Mouse (Mus musculus): ENCODE measurements around the gene Rfc1. TPM values are rescaled to one million over a fixed set of nuclear protein-coding genes. Genes with fewer than 3 reads are reported as not detected.
"Not testable (repeated sequence)": the region's sequence is repeated elsewhere in the genome, so short reads cannot be mapped to it uniquely, and the experiment has no call there.

Rfc1 gene
- polyA plus RNA-seq, 1 experiment from 2014 or later: 108 TPM

GRCm38 (mm10) chr5:65294270-65294669 is 41.2 kb downstream of the Rfc1 start:
- no peaks in the 10 kb centered on the region for H3K9me3 ChIP-seq
- peaks cover 98% of the 10 kb centered on the region for H3K36me3 ChIP-seq (replicated peaks)
- 65% methylated on average over 2 of the region's 2 CpGs for WGBS
- no peaks in the 10 kb centered on the region for H3K4me1 ChIP-seq
- H3K27ac ChIP-seq (replicated peaks): no peak overlapping the region
- H3K27me3 ChIP-seq (replicated peaks; ENCODE audit: low read depth, poor library complexity, severe bottlenecking): no peaks in the 10 kb centered on the region
- H3K4me3 ChIP-seq: no peak overlapping the region
- DNase-seq (ENCODE audit: low spot score): no peak

GRCm38 (mm10) chr5:65293627-65294026 is 41.8 kb downstream of the Rfc1 start:
- 92% methylated on average over 6 of the region's 6 CpGs for WGBS
- peaks cover 96% of the 10 kb centered on the region for H3K36me3 ChIP-seq (replicated peaks)
- no peaks in the 10 kb centered on the region for H3K4me1 ChIP-seq
- no peak overlapping the region for H3K27ac ChIP-seq (replicated peaks)
- H3K4me3 ChIP-seq: no peak overlapping the region
- H3K9me3 ChIP-seq: no peaks in the 10 kb centered on the region
- no peak for DNase-seq (ENCODE audit: low spot score)
- no peaks in the 10 kb centered on the region for H3K27me3 ChIP-seq (replicated peaks; ENCODE audit: low read depth, poor library complexity, severe bottlenecking)

- 91% methylated on average over 8 of the region's 8 CpGs for WGBS
- H3K36me3 ChIP-seq (replicated peaks): peaks cover 97% of the 10 kb centered on the region
Observed at GRCm38 (mm10) chr5:65289009-65289408, 46.5 kb downstream of the Rfc1 start.

DNA sequence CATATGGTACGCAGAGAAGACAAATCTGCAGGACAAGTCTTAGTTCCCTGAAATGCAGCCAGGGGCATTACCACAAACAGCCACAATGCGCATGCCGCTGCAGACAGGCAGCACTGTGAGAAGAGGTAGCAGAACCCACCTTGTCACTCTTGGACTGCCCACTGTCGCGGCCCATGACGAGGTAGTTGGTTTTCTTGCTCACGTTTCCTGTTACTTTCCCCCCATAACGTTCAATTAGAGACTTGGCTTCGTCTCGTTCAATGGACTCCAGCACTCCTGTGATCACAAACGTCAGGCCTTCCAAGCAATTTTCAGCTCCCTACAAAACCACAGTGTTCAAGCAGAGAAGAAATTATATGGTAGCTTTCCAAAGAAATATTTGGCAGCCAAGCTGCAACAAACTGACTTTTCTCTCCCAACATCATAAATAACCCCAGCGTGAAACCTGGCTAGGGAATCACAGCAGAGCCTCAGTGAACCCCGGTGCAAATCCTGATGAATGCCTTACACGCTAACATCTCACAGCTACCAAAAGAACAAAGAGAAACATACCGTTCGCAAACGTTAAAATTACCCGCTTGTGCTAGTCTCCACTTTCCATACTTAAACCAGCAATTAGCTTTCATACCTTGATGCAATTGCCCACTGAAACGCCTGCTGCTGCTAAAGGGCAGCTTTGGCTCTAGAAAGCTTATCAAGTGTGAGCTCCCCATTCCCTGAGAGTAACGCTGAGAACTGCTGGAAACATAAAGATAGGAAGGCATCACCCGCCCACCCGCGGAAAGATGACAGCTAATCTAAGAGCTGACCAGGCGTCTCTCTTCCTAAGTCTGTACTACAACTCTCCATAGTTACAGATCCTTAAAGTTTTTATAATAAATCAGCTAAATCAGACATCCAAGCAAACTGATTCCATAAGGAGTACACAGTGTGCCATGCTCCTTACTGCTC is 47.4 kb downstream of the Rfc1 start:
- Histone ChIP-seq H3K9me3 (no peaks in the 10 kb centered on the region), H3K27ac (replicated peaks) (no peak overlapping the region), H3K27me3 (replicated peaks; ENCODE audit: low read depth, poor library complexity, severe bottlenecking) (no peaks in the 10 kb centered on the region), H3K4me3 (no peak overlapping the region), H3K36me3 (replicated peaks) (peaks cover 95% of the 10 kb centered on the region), H3K4me1 (no peaks in the 10 kb centered on the region)
- no peak for DNase-seq (ENCODE audit: low spot score)
- WGBS: 92% methylated on average over 24 of the region's 24 CpGs

More at GRCm38 (mm10) chr5:65289009-65289408, 46.5 kb downstream of the Rfc1 start:
- not testable (repeated sequence) for H3K9me3 ChIP-seq; DNase-seq (ENCODE audit: low spot score); H3K4me1 ChIP-seq; H3K4me3 ChIP-seq; H3K27ac ChIP-seq (replicated peaks); H3K27me3 ChIP-seq (replicated peaks; ENCODE audit: low read depth, poor library complexity, severe bottlenecking)

DNA sequence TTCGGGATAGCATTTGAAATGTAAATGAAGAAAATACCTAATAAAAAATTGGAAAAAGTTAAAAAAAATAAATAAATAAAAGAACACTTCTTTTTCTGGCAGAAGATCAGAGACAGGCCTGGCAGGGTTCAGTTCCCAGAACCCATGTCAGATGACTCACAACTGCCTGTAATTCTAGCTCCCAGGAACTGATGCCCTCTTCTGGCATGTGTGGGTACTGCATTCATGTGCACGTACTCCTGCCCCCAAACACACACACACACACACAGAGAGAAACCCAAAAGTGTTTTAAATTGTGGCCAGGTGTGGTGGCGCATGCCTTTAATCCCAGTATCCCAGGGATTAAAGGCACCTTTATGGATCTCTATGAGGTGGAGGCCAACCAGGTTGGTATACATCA is 51.3 kb downstream of the Rfc1 start:
- no peak overlapping the region for H3K4me3 ChIP-seq
- H3K4me1 ChIP-seq: no peaks in the 10 kb centered on the region
- H3K9me3 ChIP-seq: no peaks in the 10 kb centered on the region
- peaks cover 79% of the 10 kb centered on the region for H3K36me3 ChIP-seq (replicated peaks)
- no peak overlapping the region for H3K27ac ChIP-seq (replicated peaks)
- WGBS: 96% methylated on average over 3 of the region's 3 CpGs
- no peaks in the 10 kb centered on the region for H3K27me3 ChIP-seq (replicated peaks; ENCODE audit: low read depth, poor library complexity, severe bottlenecking)
- peak; percentile 19 for DNase-seq (ENCODE audit: low spot score)

DNA sequence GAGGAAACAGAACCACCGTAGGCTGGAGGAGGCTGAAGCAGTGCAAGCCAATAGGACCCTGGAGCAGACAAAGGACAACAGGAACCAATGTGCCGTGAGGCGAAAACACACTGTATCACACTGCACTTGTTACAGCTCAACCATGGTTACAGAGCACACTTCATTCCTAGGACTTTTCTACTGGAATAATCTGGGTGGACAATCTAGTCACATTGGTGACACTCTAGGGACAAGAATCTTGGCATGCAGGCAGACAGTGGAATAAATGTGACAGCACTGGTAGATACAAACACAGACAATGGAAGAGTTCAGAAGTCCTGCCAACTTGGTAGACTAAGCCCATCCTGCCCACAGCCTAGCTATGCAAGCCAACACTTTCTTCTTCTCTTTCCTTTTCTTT is 54.3 kb downstream of the Rfc1 start:
- Histone ChIP-seq H3K9me3 (no peaks in the 10 kb centered on the region), H3K27ac (replicated peaks) (no peak overlapping the region), H3K4me3 (no peak overlapping the region), H3K27me3 (replicated peaks; ENCODE audit: low read depth, poor library complexity, severe bottlenecking) (no peaks in the 10 kb centered on the region), H3K36me3 (replicated peaks) (peaks cover 80% of the 10 kb centered on the region), H3K4me1 (no peaks in the 10 kb centered on the region)
- 94% methylated on average over 3 of the region's 3 CpGs for WGBS
- DNase-seq (ENCODE audit: low spot score): no peak

DNA sequence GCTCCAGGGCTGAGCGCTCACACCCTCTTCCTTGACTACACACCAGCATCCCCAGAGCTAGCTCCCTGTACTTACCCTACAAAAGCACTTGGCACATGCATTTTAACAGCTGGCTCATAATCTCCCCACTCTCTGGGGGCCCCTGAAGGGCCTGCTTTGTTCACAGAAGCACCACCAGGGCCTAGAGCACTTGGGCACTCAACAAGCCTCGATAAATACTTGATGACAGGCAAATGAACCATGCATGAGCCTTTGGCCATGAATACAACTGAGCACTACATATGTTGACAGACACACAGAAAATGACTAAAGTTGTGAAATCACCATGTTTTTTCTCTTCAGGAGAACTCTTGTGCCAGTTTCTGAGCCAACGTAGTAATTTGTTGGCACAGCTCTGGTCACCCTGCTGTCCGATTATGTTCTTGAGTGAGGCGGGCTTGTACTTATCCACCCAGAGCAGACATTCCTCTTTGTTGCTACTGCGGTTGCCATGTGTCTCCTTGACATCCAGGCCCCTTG is 56.3 kb downstream of the Rfc1 start:
- H3K27ac ChIP-seq (replicated peaks): no peak overlapping the region
- H3K27me3 ChIP-seq (replicated peaks; ENCODE audit: low read depth, poor library complexity, severe bottlenecking): no peaks in the 10 kb centered on the region
- H3K9me3 ChIP-seq: no peaks in the 10 kb centered on the region
- no peak for DNase-seq (ENCODE audit: low spot score)
- no peak overlapping the region for H3K4me3 ChIP-seq
- peaks cover 80% of the 10 kb centered on the region for H3K36me3 ChIP-seq (replicated peaks)
- 91% methylated on average over 6 of the region's 6 CpGs for WGBS
- H3K4me1 ChIP-seq: no peaks in the 10 kb centered on the region

- peaks cover 97% of the 10 kb centered on the region for H3K36me3 ChIP-seq (replicated peaks)
- no peak overlapping the region for H3K27ac ChIP-seq (replicated peaks)
Observed at GRCm38 (mm10) chr5:65273966-65274365, 61.5 kb downstream of the Rfc1 start.

DNA sequence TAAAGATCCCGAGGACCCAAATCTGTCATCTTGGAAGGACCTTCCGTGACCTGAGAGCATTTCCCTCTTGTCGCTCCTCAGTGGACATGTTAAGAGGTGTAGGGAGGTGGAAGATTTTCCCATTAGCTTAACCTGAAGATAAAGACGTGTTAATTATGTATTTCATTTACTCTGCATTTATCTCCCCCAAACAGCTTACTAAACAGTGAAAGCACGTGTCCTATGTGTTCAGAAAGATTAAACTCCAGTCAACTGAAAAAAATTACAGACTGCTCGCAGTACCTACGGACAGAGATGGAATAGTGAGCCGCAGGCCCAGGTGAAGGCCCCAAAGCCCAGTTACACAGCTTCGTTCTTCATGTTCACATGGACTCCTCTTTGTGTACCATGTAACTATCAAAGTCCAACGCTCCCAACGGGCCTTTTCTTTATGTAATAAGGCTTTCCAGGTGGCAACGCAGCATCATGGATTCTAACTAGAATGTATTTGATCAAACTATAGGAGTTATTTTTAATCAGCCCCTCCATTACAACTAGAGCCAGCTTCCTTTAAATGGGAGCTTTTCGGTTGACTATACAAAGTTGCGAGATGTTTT is 77.5 kb downstream of the Rfc1 start:
- H3K9me3 ChIP-seq: no peaks in the 10 kb centered on the region
- peaks cover 91% of the 10 kb centered on the region for H3K36me3 ChIP-seq (replicated peaks)
- no peak for DNase-seq (ENCODE audit: low spot score)
- H3K27ac ChIP-seq (replicated peaks): no peak overlapping the region
- WGBS: 93% methylated on average over 14 of the region's 14 CpGs
- no peak overlapping the region for H3K4me3 ChIP-seq
- no peaks in the 10 kb centered on the region for H3K4me1 ChIP-seq
- H3K27me3 ChIP-seq (replicated peaks; ENCODE audit: low read depth, poor library complexity, severe bottlenecking): no peaks in the 10 kb centered on the region

More at GRCm38 (mm10) chr5:65273966-65274365, 61.5 kb downstream of the Rfc1 start:
- H3K9me3 ChIP-seq: no peaks in the 10 kb centered on the region
- H3K4me3 ChIP-seq: no peak overlapping the region
- no peaks in the 10 kb centered on the region for H3K27me3 ChIP-seq (replicated peaks; ENCODE audit: low read depth, poor library complexity, severe bottlenecking)
- 92% methylated on average over 3 of the region's 3 CpGs for WGBS
- no peak for DNase-seq (ENCODE audit: low spot score)
- H3K4me1 ChIP-seq: no peaks in the 10 kb centered on the region

DNA sequence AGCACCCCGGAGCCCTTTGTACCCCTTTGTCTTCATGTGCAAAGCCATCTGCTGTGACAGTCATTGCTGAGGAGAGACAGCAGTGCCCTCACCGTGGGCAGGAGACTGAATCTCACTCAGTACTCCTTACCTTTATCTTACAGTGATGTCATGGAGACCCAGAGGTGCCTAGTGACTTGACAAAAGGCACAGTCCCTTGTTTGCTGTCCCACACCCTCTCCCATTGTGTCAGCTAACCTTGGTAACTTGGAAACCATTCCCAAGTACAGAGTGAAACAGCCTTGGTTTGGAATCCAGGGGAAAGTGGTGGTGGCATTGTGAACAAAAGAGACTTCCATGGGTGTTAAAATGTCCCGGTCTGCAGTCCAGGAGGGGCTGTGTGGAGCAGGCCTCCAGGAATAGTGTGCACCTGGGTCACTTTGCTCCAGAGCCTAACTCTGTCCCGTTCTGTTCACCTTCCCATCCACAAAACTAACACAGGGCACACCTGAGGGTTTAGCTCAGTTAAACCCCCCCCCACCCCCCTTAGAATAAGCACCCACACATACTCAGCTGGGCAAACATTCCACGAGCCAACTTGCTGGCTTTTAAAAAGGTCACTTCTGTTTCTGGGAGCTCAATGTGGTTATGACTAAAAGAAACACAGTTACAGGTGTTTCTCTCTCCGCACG is 85.2 kb downstream of the Rfc1 start:
- 80% methylated on average over 7 of the region's 7 CpGs for WGBS
- no peak for DNase-seq (ENCODE audit: low spot score)

DNA sequence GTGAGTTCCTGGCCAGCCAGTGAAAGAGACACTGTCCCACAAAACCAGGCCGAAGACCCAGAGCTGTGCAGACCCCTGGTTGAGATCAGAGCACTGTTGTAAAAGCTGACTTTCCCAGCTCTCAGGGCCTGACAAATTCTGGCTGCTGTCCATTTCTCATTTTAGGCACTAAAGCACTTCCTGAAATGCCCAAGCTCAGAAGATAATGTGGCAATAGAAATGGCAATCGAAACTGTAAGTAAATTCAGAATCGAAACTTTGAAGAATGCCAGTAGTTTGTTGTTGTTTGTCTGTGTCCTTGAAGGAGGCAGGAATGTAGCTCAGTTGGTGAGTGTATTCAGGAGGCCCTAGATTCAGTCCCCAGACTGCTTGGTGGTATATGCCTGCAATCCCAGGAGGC is 88.2 kb downstream of the Rfc1 start:
- DNase-seq (ENCODE audit: low spot score): no peak
- 95% methylated on average over 3 of the region's 3 CpGs for WGBS
- Histone ChIP-seq H3K36me3 (replicated peaks) (peaks cover 40% of the 10 kb centered on the region), H3K27me3 (replicated peaks; ENCODE audit: low read depth, poor library complexity, severe bottlenecking) (no peaks in the 10 kb centered on the region), H3K27ac (replicated peaks) (no peak overlapping the region), H3K9me3 (no peaks in the 10 kb centered on the region), H3K4me1 (no peaks in the 10 kb centered on the region), H3K4me3 (no peak overlapping the region)

More for the DNA sequence above, 85.2 kb downstream of the Rfc1 start:
- H3K27ac ChIP-seq (replicated peaks): no peak overlapping the region
- H3K36me3 ChIP-seq (replicated peaks): peaks cover 58% of the 10 kb centered on the region
- H3K4me3 ChIP-seq: no peak overlapping the region
- H3K9me3 ChIP-seq: no peaks in the 10 kb centered on the region
- no peaks in the 10 kb centered on the region for H3K4me1 ChIP-seq
- no peaks in the 10 kb centered on the region for H3K27me3 ChIP-seq (replicated peaks; ENCODE audit: low read depth, poor library complexity, severe bottlenecking)

GRCm38 (mm10) chr5:65242740-65243139 is 92.7 kb downstream of the Rfc1 start:
- no peaks in the 10 kb centered on the region for H3K27me3 ChIP-seq (replicated peaks; ENCODE audit: low read depth, poor library complexity, severe bottlenecking)
- no peaks in the 10 kb centered on the region for H3K9me3 ChIP-seq
- no peak overlapping the region for H3K27ac ChIP-seq (replicated peaks)
- peaks cover 20% of the 10 kb centered on the region for H3K36me3 ChIP-seq (replicated peaks)
- 58% methylated on average over 5 of the region's 5 CpGs for WGBS
- H3K4me3 ChIP-seq: no peak overlapping the region
- peak; percentile 30 for DNase-seq (ENCODE audit: low spot score)
- H3K4me1 ChIP-seq: peaks cover 4% of the 10 kb centered on the region; the same call in 1 of the 2 replicates
